Mouse (Mus musculus): Measurements from ENCODE around the gene Tenm2.

DNA sequence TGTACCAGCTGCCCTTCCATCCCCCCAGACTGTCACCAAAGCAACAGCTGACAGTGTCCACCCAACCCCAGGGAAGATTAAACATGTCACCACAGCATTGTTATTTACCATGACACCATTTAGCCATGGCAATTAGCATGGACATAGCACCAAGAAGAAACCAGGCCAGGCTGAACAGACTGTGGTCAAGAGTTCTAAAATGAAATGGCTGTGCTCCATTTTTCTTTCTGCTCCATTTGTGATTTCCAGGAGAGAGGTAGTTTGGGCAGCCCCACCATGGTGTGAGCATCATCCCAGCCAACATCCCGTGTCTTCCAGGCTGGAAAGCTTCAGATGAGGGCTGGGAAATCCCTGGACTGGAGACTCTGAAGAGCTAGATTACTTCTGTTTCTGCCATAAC, 431.1 kb downstream of the Tenm2 start:
- TF ChIP-seq CTCF (conservative IDR thresholded peaks at IDR 0.05; ENCODE audit: insufficient read depth, insufficient read length, low read depth, low read length): no peak
- no peak for TF ChIP-seq POLR2A (IDR thresholded peaks at IDR 0.05; ENCODE audit: low read depth, low read length)

All from kidney, adult 2 months (tissue).